Mouse (Mus musculus): ENCODE results near the gene Tab2. TPM values are rescaled to one million over a fixed set of nuclear protein-coding genes. Genes with fewer than 3 reads are reported as not detected.
"Not testable (repeated sequence)": the region's sequence is repeated elsewhere in the genome, so short reads cannot be mapped to it uniquely, and the experiment has no call there.

Tab2 gene
- polyA plus RNA-seq, 1 experiment from 2014 or later = 21.8 TPM

DNA sequence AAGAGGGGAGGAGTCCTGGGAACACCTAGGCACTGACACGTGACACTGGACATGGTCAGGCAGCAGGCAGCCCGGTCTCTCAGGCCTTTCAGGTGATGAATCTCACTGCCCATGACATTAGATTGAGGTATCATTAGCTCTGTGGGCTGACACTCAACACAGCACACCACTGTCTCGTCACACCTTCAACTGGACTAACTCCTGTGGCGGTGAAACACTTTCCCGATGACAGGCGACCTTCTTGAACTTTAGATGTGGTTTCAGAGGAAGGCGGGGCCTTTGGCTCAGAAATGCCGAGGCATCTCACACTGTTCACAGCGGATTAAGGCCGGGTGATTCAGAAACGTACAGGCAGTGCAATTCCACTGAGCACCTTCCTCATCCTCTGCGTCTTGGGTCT is 48.9 kb downstream of the Tab2 start:
- Histone ChIP-seq H3K27ac (ENCODE audit: low read depth, low read length) (no peak overlapping the region), H3K9ac (ENCODE audit: low read length) (no peak overlapping the region), H3K9me3 (ENCODE audit: control insufficient read depth, low read length) (no peaks in the 10 kb centered on the region), H3K4me1 (ENCODE audit: control insufficient read depth, insufficient read depth, low read length) (no peaks in the 10 kb centered on the region), H3K36me3 (ENCODE audit: control insufficient read depth, insufficient read depth, low read length) (peaks cover 22% of the 10 kb centered on the region), H3K4me3 (ENCODE audit: low read depth, low read length) (no peak overlapping the region), H3K27me3 (ENCODE audit: control insufficient read depth, insufficient read depth, low read length) (no peaks in the 10 kb centered on the region), H3K4me2 (no peak overlapping the region)
- DNase-seq (ENCODE audit: low spot score, missing footprints) = no peak
- ATAC-seq (ENCODE audit: low FRiP score) = no peak
- 89% methylated on average over 12 of the region's 12 CpGs for WGBS

DNA sequence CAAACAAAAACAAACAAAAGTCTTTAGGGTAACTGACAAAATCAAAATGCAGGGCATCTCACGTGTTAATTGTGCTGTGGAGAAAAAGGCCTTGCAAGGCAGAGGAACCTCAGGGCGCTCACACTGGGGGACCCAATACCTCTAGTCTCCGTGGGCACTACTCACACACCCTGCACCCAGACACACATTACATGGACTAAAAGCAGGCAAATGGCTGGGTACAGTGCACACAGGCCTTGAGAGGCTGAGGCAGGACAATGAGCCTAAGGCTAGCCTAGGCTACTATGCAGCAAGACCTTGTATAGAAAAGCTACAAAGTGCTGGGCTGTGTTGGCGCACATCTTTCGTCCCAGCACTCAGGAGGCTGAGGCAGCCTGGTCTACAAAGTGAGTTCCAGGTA is 51.9 kb downstream of the Tab2 start:
- Histone ChIP-seq H3K27ac (ENCODE audit: low read depth, low read length) (no peak overlapping the region), H3K36me3 (ENCODE audit: control insufficient read depth, insufficient read depth, low read length) (peaks cover 18% of the 10 kb centered on the region), H3K4me3 (ENCODE audit: low read depth, low read length) (no peak overlapping the region), H3K9ac (ENCODE audit: low read length) (no peak overlapping the region), H3K4me1 (ENCODE audit: control insufficient read depth, insufficient read depth, low read length) (no peaks in the 10 kb centered on the region), H3K27me3 (ENCODE audit: control insufficient read depth, insufficient read depth, low read length) (no peaks in the 10 kb centered on the region), H3K9me3 (ENCODE audit: control insufficient read depth, low read length) (no peaks in the 10 kb centered on the region), H3K4me2 (no peak overlapping the region)
- no peak for ATAC-seq (ENCODE audit: low FRiP score)
- DNase-seq (ENCODE audit: low spot score, missing footprints) = no peak
- WGBS = 95% methylated on average over 5 of the region's 5 CpGs

DNA sequence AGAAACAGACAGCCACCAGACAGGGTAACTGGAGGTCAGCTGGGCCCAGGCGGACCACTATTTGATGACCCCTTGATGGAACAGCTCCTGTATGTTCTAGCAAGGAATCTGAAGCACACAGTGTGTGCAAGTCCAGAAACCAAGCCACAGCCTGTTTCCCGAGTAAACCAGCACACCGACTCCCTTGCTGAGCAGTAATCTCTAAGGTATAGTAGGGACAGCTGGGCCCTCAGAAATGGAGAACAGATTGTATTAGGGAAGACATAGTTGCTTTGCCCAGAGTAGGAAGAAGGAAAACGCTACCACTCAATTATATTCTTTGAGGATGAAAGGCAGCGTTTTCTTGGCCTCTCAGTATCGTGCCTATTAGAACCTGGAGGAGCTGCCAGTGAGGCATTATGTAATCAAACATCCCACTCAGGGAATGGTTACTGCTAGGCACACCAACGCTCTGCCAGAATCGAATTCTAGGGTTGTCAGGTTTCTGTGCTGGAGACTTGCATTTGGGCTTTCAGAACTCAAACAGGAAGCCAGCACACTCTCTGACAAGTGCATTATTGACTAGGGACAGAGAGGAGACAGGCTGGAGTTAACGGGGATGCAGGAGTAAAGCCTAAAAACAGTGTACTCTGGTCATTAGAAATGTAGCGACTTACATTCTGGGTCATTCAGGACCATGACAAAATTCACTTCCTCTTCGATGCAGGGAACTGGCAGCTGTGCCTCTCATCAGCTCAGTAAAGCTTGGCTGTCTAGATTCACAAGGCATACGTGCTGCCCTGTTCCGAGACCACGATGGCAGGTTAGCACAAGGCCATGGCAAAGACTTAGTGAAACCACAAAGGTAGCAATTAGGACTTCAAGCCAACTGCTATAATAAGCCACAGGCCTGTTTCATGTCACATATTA is 55.1 kb downstream of the Tab2 start:
- no peak overlapping the region for H3K4me3 ChIP-seq (ENCODE audit: low read depth, low read length)
- no peaks in the 10 kb centered on the region for H3K27me3 ChIP-seq (ENCODE audit: control insufficient read depth, insufficient read depth, low read length)
- H3K9me3 ChIP-seq (ENCODE audit: control insufficient read depth, low read length) = no peaks in the 10 kb centered on the region
- H3K36me3 ChIP-seq (ENCODE audit: control insufficient read depth, insufficient read depth, low read length) = peaks cover 9% of the 10 kb centered on the region
- ATAC-seq (ENCODE audit: low FRiP score) (no peak), DNase-seq (ENCODE audit: low spot score, missing footprints) (no peak)
- H3K4me2 ChIP-seq = no peak overlapping the region
- WGBS = 94% methylated on average over 14 of the region's 14 CpGs
- H3K27ac ChIP-seq (ENCODE audit: low read depth, low read length) = no peak overlapping the region
- no peaks in the 10 kb centered on the region for H3K4me1 ChIP-seq (ENCODE audit: control insufficient read depth, insufficient read depth, low read length)
- H3K9ac ChIP-seq (ENCODE audit: low read length) = no peak overlapping the region

DNA sequence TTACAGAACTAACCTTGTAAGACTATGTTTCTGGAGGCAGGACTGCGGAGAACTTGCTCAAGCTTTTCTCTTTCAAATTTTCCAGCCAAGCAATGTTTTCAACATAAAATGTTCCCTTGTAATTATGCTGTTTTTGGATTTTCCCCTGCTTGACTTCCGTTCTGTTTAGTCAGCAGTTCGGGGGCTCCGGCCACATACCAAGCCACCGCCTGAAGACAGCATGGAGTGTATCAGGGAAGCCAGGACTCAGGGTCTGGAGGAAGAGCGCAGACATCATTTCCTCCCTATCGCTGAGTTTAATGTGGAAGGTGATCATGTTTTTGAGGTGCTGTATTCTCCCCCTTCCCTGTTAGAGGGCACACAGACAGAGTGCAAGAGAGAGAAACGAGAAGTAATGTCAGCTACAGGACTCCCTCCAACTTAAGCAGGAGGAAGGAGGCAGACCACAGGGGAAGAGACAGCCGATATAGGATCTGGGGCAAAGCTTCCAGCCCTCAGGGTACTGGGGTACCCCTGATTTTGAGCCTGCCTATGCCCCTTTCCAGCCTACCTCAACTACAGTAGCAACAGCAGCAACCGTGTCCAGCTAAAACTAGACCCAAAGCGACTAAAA is 67.7 kb downstream of the Tab2 start:
- no peaks in the 10 kb centered on the region for H3K36me3 ChIP-seq (ENCODE audit: control insufficient read depth, insufficient read depth, low read length)
- H3K4me1 ChIP-seq (ENCODE audit: control insufficient read depth, insufficient read depth, low read length) = no peaks in the 10 kb centered on the region
- H3K27me3 ChIP-seq (ENCODE audit: control insufficient read depth, insufficient read depth, low read length) = no peaks in the 10 kb centered on the region
- no peak overlapping the region for H3K4me2 ChIP-seq
- H3K9ac ChIP-seq (ENCODE audit: low read length) = no peak overlapping the region
- ATAC-seq (ENCODE audit: low FRiP score) (no peak), DNase-seq (ENCODE audit: low spot score, missing footprints) (no peak)
- H3K27ac ChIP-seq (ENCODE audit: low read depth, low read length) = no peak overlapping the region
- no peak overlapping the region for H3K4me3 ChIP-seq (ENCODE audit: low read depth, low read length)
- 88% methylated on average over 11 of the region's 11 CpGs for WGBS
- no peaks in the 10 kb centered on the region for H3K9me3 ChIP-seq (ENCODE audit: control insufficient read depth, low read length)

DNA sequence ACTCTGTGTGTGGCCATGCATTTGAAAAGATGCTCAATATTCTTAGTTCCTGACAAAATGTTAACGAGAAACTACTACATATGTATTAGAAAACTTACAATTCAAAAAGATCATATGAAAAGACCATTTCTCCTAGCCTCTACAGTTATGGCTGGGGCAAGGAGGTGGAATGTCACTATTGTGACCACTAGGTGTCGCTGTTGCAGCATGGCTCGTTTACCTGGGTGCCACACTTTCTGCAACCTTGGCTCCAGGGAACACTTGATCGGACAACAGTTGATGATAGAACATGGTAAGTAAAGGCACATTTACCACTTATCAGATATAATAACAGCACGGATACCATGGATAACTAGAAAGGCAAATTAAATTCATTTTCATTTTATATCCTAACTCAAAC is 72.5 kb downstream of the Tab2 start:
- ATAC-seq (ENCODE audit: low FRiP score) (peak; percentile 72), DNase-seq (ENCODE audit: low spot score, missing footprints) (peak; percentile 91)
- no peak overlapping the region for H3K9ac ChIP-seq (ENCODE audit: low read length)
- no peaks in the 10 kb centered on the region for H3K36me3 ChIP-seq (ENCODE audit: control insufficient read depth, insufficient read depth, low read length)
- no peaks in the 10 kb centered on the region for H3K4me1 ChIP-seq (ENCODE audit: control insufficient read depth, insufficient read depth, low read length)
- H3K9me3 ChIP-seq (ENCODE audit: control insufficient read depth, low read length) = no peaks in the 10 kb centered on the region
- no peaks in the 10 kb centered on the region for H3K27me3 ChIP-seq (ENCODE audit: control insufficient read depth, insufficient read depth, low read length)
- WGBS = 12% methylated on average over 5 of the region's 5 CpGs
- H3K4me2 ChIP-seq = no peak overlapping the region
- no peak overlapping the region for H3K27ac ChIP-seq (ENCODE audit: low read depth, low read length)
- no peak overlapping the region for H3K4me3 ChIP-seq (ENCODE audit: low read depth, low read length)

DNA sequence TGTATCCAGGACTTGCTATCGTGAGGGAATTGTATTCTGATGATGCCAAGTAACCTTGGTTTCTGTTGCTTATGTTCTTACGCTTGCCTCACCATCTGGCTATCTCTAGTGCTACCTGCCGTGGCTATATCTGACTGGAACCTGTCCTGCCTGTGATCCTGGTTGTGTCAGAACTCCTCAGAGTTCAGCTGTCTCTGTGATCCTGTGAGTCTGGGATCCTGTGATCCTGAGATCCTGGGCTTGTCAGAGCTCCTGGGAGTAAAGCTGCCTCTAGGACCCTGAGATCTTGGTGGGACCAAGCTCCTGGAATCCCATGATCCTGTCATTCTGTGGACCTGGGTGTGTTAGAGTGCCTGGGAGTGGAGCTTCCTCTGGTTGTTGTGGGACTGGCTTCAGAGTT is 74.1 kb downstream of the Tab2 start:
- Histone ChIP-seq H3K36me3 (ENCODE audit: control insufficient read depth, insufficient read depth, low read length) (no peaks in the 10 kb centered on the region), H3K27ac (ENCODE audit: low read depth, low read length) (no peak overlapping the region), H3K4me1 (ENCODE audit: control insufficient read depth, insufficient read depth, low read length) (no peaks in the 10 kb centered on the region), H3K4me3 (ENCODE audit: low read depth, low read length) (no peak overlapping the region), H3K27me3 (ENCODE audit: control insufficient read depth, insufficient read depth, low read length) (no peaks in the 10 kb centered on the region), H3K9ac (ENCODE audit: low read length) (no peak overlapping the region), H3K4me2 (no peak overlapping the region), H3K9me3 (ENCODE audit: control insufficient read depth, low read length) (no peaks in the 10 kb centered on the region)
- no peak for ATAC-seq (ENCODE audit: low FRiP score)
- 90% methylated on average over 3 of the region's 3 CpGs for WGBS
- no peak for DNase-seq (ENCODE audit: low spot score, missing footprints)

DNA sequence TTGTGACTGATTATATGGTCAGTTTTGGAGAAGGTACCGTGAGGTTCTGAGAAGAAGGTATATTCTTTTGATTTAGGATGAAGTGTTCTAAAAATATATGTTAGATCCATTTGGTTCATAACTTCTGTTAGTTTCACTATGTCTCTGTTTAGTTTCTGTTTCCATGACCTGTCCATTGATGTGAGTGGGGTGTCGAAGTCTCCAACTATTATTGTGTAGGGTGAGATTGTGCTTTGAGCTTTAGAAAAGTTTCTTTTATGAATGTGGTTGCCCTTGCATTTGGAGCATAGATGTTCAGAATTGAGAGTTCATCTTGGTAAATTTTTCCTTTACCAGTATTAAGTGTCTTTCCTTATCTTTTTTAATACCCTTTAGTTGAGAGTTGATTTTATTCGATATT is 75.7 kb downstream of the Tab2 start:
- H3K27me3 ChIP-seq (ENCODE audit: control insufficient read depth, insufficient read depth, low read length); H3K4me1 ChIP-seq (ENCODE audit: control insufficient read depth, insufficient read depth, low read length); H3K9me3 ChIP-seq (ENCODE audit: control insufficient read depth, low read length); ATAC-seq (ENCODE audit: low FRiP score); H3K9ac ChIP-seq (ENCODE audit: low read length); DNase-seq (ENCODE audit: low spot score, missing footprints); H3K36me3 ChIP-seq (ENCODE audit: control insufficient read depth, insufficient read depth, low read length); H3K4me3 ChIP-seq (ENCODE audit: low read depth, low read length); H3K27ac ChIP-seq (ENCODE audit: low read depth, low read length); H3K4me2 ChIP-seq: not testable (repeated sequence)
- 93% methylated on average over 3 of the region's 3 CpGs for WGBS

DNA sequence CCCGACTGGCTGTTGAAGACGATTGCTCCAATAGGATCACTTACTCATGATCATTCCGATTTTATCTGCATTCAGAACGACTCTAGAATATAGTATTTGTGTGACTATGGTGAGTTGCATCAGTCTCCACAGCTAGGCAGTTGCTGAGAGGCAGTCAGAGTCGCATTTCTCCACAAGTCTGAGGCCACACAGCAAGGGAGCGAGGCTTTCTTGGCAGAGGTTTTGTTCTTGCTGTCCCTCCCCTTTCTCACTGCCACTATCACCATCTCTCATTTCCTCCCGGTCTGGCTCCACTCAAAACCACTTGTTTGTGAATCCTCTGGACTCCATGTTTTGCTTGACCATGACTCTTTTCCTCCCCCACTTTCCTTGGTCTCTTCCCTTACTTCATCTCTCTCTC is 81.8 kb downstream of the Tab2 start:
- ATAC-seq (ENCODE audit: low FRiP score) (no peak), DNase-seq (ENCODE audit: low spot score, missing footprints) (peak; percentile 37)
- Histone ChIP-seq H3K27me3 (ENCODE audit: control insufficient read depth, insufficient read depth, low read length) (no peaks in the 10 kb centered on the region), H3K4me3 (ENCODE audit: low read depth, low read length) (no peak overlapping the region), H3K9me3 (ENCODE audit: control insufficient read depth, low read length) (no peaks in the 10 kb centered on the region), H3K4me1 (ENCODE audit: control insufficient read depth, insufficient read depth, low read length) (no peaks in the 10 kb centered on the region), H3K4me2 (no peak overlapping the region), H3K27ac (ENCODE audit: low read depth, low read length) (no peak overlapping the region), H3K36me3 (ENCODE audit: control insufficient read depth, insufficient read depth, low read length) (no peaks in the 10 kb centered on the region), H3K9ac (ENCODE audit: low read length) (no peak overlapping the region)
- 86% methylated on average over 7 of the region's 7 CpGs for WGBS

DNA sequence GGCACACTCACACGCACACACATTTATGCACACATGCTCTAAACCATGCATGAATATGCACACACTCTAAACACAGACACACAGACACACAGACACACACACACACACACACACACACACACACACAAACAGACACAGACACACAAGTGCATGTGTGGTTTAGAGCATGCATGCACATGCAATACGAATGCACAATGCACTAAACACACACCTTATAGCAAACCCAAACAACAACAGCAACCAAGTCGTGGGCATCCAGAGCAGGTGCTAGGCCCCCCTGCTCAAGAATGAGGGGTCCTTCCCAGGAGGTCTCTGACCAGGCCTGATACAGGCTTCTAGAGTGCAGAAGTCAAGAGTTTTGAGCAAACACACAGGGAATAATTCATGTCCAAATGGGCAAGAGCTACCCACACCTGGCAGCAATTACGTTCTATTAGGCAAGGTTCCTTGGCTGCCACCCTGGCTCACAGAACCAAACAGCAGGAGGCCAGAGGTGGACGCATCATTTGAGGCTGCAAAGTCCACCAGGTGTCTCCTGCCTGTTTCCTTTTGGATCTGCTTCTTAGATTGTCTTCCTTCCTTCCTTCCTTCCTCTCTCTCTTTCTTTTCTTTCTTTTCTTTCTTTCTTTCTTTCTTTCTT is 84.5 kb downstream of the Tab2 start:
- Histone ChIP-seq H3K9ac (ENCODE audit: low read length) (no peak overlapping the region), H3K4me3 (ENCODE audit: low read depth, low read length) (no peak overlapping the region), H3K9me3 (ENCODE audit: control insufficient read depth, low read length) (no peaks in the 10 kb centered on the region), H3K4me1 (ENCODE audit: control insufficient read depth, insufficient read depth, low read length) (peaks cover 7% of the 10 kb centered on the region), H3K27ac (ENCODE audit: low read depth, low read length) (no peak overlapping the region), H3K4me2 (no peak overlapping the region), H3K27me3 (ENCODE audit: control insufficient read depth, insufficient read depth, low read length) (peaks cover 14% of the 10 kb centered on the region), H3K36me3 (ENCODE audit: control insufficient read depth, insufficient read depth, low read length) (no peaks in the 10 kb centered on the region)
- WGBS = 82% methylated on average over 5 of the region's 5 CpGs
- ATAC-seq (ENCODE audit: low FRiP score) (no peak), DNase-seq (ENCODE audit: low spot score, missing footprints) (peak; percentile 59)
